Mouse (Mus musculus): ENCODE measurements around the gene 4930432K21Rik.

The 4930432K21Rik gene

GRCm38 (mm10) chr8:84147324-84147766 lies 480 bp upstream of the 4930432K21Rik start:
- no peak for DNase-seq (ENCODE audit: low spot score in 2 of 2)

- DNase-seq (ENCODE audit: low spot score in 2 of 2) = no peak
Observed at GRCm38 (mm10) chr8:84148531-84148850, 666 bp downstream of the 4930432K21Rik start.

- DNase-seq (ENCODE audit: low spot score in 2 of 2) = no peak
Observed at GRCm38 (mm10) chr8:84149181-84149580, 1.4 kb downstream of the 4930432K21Rik start.

GRCm38 (mm10) chr8:84157620-84158019 lies 9.8 kb downstream of the 4930432K21Rik start:
- DNase-seq (ENCODE audit: low spot score in 2 of 2) = no peak

GRCm38 (mm10) chr8:84167696-84168095 lies 19.9 kb downstream of the 4930432K21Rik start:
- DNase-seq (ENCODE audit: low spot score in 2 of 2) = no peak

GRCm38 (mm10) chr8:84170096-84170495 lies 22.3 kb downstream of the 4930432K21Rik start:
- no peak for DNase-seq (ENCODE audit: low spot score in 2 of 2)

- DNase-seq (ENCODE audit: low spot score in 2 of 2) = no peak
Observed at GRCm38 (mm10) chr8:84173861-84174260, 26.0 kb downstream of the 4930432K21Rik start.

GRCm38 (mm10) chr8:84176560-84176959 lies 28.7 kb downstream of the 4930432K21Rik start:
- DNase-seq (ENCODE audit: low spot score in 2 of 2) = no peak

- no peak for DNase-seq (ENCODE audit: low spot score in 2 of 2)
Observed at GRCm38 (mm10) chr8:84177405-84177804, 29.6 kb downstream of the 4930432K21Rik start.

GRCm38 (mm10) chr8:84178592-84178991 lies 30.8 kb downstream of the 4930432K21Rik start:
- no peak for DNase-seq (ENCODE audit: low spot score in 2 of 2)

GRCm38 (mm10) chr8:84179946-84180345 lies 32.1 kb downstream of the 4930432K21Rik start:
- no peak for DNase-seq (ENCODE audit: low spot score in 2 of 2)

- DNase-seq (ENCODE audit: low spot score in 2 of 2) = peak in 1 of 2 experiments; percentile 46
Observed at GRCm38 (mm10) chr8:84180530-84181190, 32.8 kb downstream of the 4930432K21Rik start.

- DNase-seq (ENCODE audit: low spot score in 2 of 2) = no peak
Observed at GRCm38 (mm10) chr8:84182833-84183232, 35.0 kb downstream of the 4930432K21Rik start.

GRCm38 (mm10) chr8:84183261-84184084 lies 35.6 kb downstream of the 4930432K21Rik start:
- peak in 1 of 2 experiments; percentile 64 for DNase-seq (ENCODE audit: low spot score in 2 of 2)

- DNase-seq (ENCODE audit: low spot score in 2 of 2) = no peak
Observed at GRCm38 (mm10) chr8:84184085-84185043, 36.5 kb downstream of the 4930432K21Rik start.

GRCm38 (mm10) chr8:84185117-84185516 lies 37.3 kb downstream of the 4930432K21Rik start, which contains the start of gene Nanos3:
Nanos3 (minus strand) TSS chr8:84185217.
- no peak for DNase-seq (ENCODE audit: low spot score in 2 of 2)

- peak in 1 of 2 experiments; percentile 63 for DNase-seq (ENCODE audit: low spot score in 2 of 2)
Observed at GRCm38 (mm10) chr8:84186547-84186946, 38.7 kb downstream of the 4930432K21Rik start.

- DNase-seq (ENCODE audit: low spot score in 2 of 2) = no peak
Observed at GRCm38 (mm10) chr8:84187065-84187755, 39.4 kb downstream of the 4930432K21Rik start.

- DNase-seq (ENCODE audit: low spot score in 2 of 2) = no peak
Observed at GRCm38 (mm10) chr8:84188671-84189070, 40.8 kb downstream of the 4930432K21Rik start.

GRCm38 (mm10) chr8:84189603-84190002 lies 41.8 kb downstream of the 4930432K21Rik start:
- DNase-seq (ENCODE audit: low spot score in 2 of 2) = no peak
